Mouse (Mus musculus): ENCODE results near the gene Dlst.

DNA sequence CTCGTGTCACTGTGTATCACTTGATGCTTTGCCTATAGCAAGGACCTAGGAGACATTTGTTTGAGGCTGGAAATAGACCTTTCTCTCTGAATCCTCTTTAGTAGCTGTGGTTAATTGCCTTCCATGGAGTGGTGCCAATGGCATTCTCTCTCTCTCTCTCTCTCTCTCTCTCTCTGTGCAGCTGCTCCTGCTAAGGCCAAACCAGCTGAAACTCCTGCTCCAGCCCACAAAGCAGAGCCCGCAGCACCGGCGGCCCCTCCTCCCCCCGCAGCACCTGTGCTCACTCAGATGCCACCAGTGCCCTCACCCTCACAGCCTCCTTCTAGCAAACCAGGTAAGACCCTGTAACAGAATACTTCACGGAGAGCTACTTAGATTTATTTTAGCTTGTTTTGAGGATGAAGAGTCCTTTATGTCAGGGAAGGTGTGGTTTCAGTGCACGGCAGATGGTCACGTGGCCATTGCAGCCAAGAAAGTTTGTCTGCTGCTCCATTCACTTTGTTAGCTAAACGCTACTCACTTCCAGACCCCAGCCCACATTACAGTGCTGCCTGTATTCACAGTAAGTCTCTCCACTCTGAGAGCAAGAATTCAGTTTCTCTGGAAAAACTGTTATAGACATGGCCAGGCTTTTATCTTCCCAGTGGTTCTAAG is 11.3 kb downstream of the Dlst start:
- TF ChIP-seq CTCF (IDR thresholded peaks at IDR 0.05; ENCODE audit: low read depth): no peak
- TF ChIP-seq EP300 (optimal IDR thresholded peaks at IDR 0.05): no peak
